Mouse (Mus musculus): Measurements from ENCODE around the gene Pp2d1. TPM values are rescaled to one million over a fixed set of nuclear protein-coding genes. Genes with fewer than 3 reads are reported as not detected.
"Not testable (repeated sequence)": the region's sequence is repeated elsewhere in the genome, so short reads cannot be mapped to it uniquely, and the experiment has no call there.

Gene Pp2d1
- 0.16 and 0.23 TPM in 2 replicates for polyA plus RNA-seq (2014; fragmentation: Nextera tagmentation; extraction: Ambion mirVana)

DNA sequence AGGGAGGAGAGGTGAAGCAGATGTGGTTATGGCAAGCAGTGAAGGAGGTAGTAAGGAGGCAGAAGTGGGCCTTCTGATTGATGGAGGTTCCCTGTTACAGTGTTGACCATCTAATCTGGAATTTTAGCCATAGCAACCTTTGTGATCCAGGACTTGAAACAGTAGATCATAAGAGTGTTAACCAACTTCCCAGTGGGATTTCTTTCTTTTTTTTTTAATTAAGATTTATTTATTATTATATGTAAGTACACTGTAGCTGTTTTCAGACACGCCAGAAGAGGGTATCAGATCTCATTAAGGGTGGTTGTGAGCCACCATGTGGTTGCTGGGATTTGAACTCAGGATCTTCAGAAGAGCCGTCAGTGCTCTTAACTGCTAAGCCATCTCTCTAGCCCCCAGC lies at the start of gene Pp2d1:
Gene Pp2d1, minus strand, starts transcription at position 101 of the 400 bp plus-strand sequence.
- ATAC-seq (ENCODE audit: insufficient number of reproducible peaks, low FRiP score, low TSS enrichment, low read depth); H3K9me3 ChIP-seq (ENCODE audit: control insufficient read depth, low read length); H3K9ac ChIP-seq (ENCODE audit: low read length); H3K27me3 ChIP-seq (ENCODE audit: control insufficient read depth, insufficient read depth, low read length); H3K27ac ChIP-seq (replicated peaks; ENCODE audit: low read depth, low read length); H3K4me2 ChIP-seq (ENCODE audit: low read depth, severe bottlenecking); H3K4me1 ChIP-seq (ENCODE audit: control insufficient read depth, insufficient read depth, low read length); DNase-seq (ENCODE audit: low spot score); H3K4me3 ChIP-seq (ENCODE audit: low read depth, low read length); H3K36me3 ChIP-seq (ENCODE audit: control insufficient read depth, insufficient read depth, low read length): not testable (repeated sequence)
- WGBS: 89% methylated on average over 2 of the region's 2 CpGs

GRCm38 (mm10) chr17:53588097-53588855 lies 49.0 kb upstream of the Pp2d1 start:
- no peaks in the 10 kb centered on the region for H3K4me1 ChIP-seq (ENCODE audit: control insufficient read depth, insufficient read depth, low read length)
- ATAC-seq (ENCODE audit: insufficient number of reproducible peaks, low FRiP score, low TSS enrichment, low read depth): no peak
- no peak overlapping the region for H3K27ac ChIP-seq (replicated peaks; ENCODE audit: low read depth, low read length)
- H3K4me3 ChIP-seq (ENCODE audit: low read depth, low read length): no peak overlapping the region
- H3K9me3 ChIP-seq (ENCODE audit: control insufficient read depth, low read length): no peaks in the 10 kb centered on the region
- WGBS: 78% methylated on average over 9 of the region's 9 CpGs
- H3K36me3 ChIP-seq (ENCODE audit: control insufficient read depth, insufficient read depth, low read length): no peaks in the 10 kb centered on the region
- DNase-seq (ENCODE audit: low spot score): no peak
- H3K9ac ChIP-seq (ENCODE audit: low read length): no peak overlapping the region
- no peak overlapping the region for H3K4me2 ChIP-seq (ENCODE audit: low read depth, severe bottlenecking)
- no peaks in the 10 kb centered on the region for H3K27me3 ChIP-seq (ENCODE audit: control insufficient read depth, insufficient read depth, low read length)

DNA sequence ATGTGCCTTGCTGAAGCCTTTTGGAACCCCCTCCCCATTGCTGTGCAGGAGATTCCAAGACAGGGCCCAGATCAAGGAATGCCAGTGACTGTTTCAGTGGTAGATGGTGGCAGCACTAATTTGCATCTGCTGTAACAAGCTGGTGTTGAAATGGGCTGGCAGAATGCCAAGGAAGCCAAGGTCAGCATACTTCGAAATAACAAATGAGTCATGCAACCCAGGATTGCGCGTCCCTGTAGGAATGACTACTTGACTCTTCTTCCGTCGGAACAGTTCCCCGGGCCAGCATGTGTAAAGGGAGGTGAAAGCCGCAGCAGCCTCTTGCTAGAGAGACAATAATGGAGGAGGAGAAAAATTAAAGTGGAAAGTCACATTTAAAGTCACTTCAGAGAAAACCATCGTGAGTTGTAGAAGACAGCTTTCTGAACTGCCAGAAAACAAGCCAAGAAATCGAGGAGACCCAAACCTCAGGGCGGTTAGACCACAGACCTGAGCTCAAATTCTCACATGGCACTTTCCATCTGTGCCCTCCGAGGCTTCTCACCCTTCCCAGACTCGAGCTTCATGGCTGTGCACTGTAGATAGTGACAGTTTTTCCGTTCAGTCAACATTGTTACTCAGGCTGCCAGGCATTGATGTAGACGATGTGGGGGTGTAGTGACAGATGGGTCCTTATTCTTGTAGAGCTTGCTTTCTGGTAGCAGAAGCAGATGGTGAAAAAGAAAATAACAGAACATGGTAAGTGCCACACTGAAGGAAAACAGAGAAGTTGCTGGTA lies 48.0 kb upstream of the Pp2d1 start:
- H3K4me3 ChIP-seq (ENCODE audit: low read depth, low read length): no peak overlapping the region

DNA sequence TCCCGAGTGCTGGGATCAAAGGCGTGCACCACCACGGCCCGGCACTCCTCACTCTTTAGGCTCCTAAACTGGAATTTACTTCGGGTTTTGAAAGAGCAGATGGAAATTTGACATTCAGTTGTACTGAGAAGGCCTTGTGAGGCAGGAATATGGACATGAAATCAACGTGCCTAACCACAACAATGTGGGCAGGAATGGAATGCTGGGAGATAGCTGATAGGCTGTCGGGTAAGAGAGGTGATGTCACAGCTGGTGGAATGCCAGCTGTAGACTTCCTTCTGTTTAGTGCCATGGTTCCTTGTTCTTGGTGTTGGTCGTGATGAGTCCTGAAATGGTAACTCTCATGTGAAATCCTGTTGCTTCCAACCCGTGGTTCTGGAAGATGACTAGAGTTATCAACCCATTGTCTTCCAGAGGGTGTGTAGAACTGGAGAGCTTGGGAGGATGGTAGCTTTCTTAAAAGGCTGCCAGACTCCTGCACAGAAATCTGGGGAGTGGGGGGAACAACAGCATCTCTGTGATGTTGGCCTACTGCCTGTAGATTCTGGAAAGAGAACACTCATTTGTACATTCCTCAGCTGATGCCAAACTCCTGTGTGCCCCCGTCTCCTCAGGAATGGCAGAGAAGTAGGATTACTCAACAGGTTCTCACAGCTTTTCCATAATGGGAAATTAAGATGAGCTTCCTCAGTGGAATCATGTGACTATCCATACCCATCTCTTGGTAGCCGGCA lies 44.8 kb upstream of the Pp2d1 start:
- H3K27me3 ChIP-seq (ENCODE audit: control insufficient read depth, insufficient read depth, low read length): no peaks in the 10 kb centered on the region
- 91% methylated on average over 11 of the region's 11 CpGs for WGBS
- H3K9me3 ChIP-seq (ENCODE audit: control insufficient read depth, low read length): no peaks in the 10 kb centered on the region
- H3K4me1 ChIP-seq (ENCODE audit: control insufficient read depth, insufficient read depth, low read length): no peaks in the 10 kb centered on the region
- H3K9ac ChIP-seq (ENCODE audit: low read length): no peak overlapping the region
- H3K27ac ChIP-seq (replicated peaks; ENCODE audit: low read depth, low read length): no peak overlapping the region
- no peak for DNase-seq (ENCODE audit: low spot score)
- H3K36me3 ChIP-seq (ENCODE audit: control insufficient read depth, insufficient read depth, low read length): no peaks in the 10 kb centered on the region
- H3K4me2 ChIP-seq (ENCODE audit: low read depth, severe bottlenecking): no peak overlapping the region
- H3K4me3 ChIP-seq (ENCODE audit: low read depth, low read length): no peak overlapping the region
- ATAC-seq (ENCODE audit: insufficient number of reproducible peaks, low FRiP score, low TSS enrichment, low read depth): no peak

More for the DNA sequence above, 48.0 kb upstream of the Pp2d1 start:
- H3K27ac ChIP-seq (replicated peaks; ENCODE audit: low read depth, low read length): no peak overlapping the region
- H3K4me1 ChIP-seq (ENCODE audit: control insufficient read depth, insufficient read depth, low read length): no peaks in the 10 kb centered on the region
- no peaks in the 10 kb centered on the region for H3K27me3 ChIP-seq (ENCODE audit: control insufficient read depth, insufficient read depth, low read length)
- H3K36me3 ChIP-seq (ENCODE audit: control insufficient read depth, insufficient read depth, low read length): no peaks in the 10 kb centered on the region
- no peak for DNase-seq (ENCODE audit: low spot score)
- H3K4me2 ChIP-seq (ENCODE audit: low read depth, severe bottlenecking): no peak overlapping the region
- 84% methylated on average over 14 of the region's 14 CpGs for WGBS
- H3K9ac ChIP-seq (ENCODE audit: low read length): no peak overlapping the region
- no peaks in the 10 kb centered on the region for H3K9me3 ChIP-seq (ENCODE audit: control insufficient read depth, low read length)
- no peak for ATAC-seq (ENCODE audit: insufficient number of reproducible peaks, low FRiP score, low TSS enrichment, low read depth)

GRCm38 (mm10) chr17:53582805-53583204 lies 43.6 kb upstream of the Pp2d1 start:
- WGBS: 89% methylated on average over 7 of the region's 7 CpGs
- no peak overlapping the region for H3K27ac ChIP-seq (replicated peaks; ENCODE audit: low read depth, low read length)
- no peaks in the 10 kb centered on the region for H3K9me3 ChIP-seq (ENCODE audit: control insufficient read depth, low read length)
- no peak overlapping the region for H3K4me3 ChIP-seq (ENCODE audit: low read depth, low read length)
- no peaks in the 10 kb centered on the region for H3K27me3 ChIP-seq (ENCODE audit: control insufficient read depth, insufficient read depth, low read length)
- ATAC-seq (ENCODE audit: insufficient number of reproducible peaks, low FRiP score, low TSS enrichment, low read depth) (no peak), DNase-seq (ENCODE audit: low spot score) (no peak)
- H3K36me3 ChIP-seq (ENCODE audit: control insufficient read depth, insufficient read depth, low read length): no peaks in the 10 kb centered on the region
- H3K4me2 ChIP-seq (ENCODE audit: low read depth, severe bottlenecking): no peak overlapping the region
- no peaks in the 10 kb centered on the region for H3K4me1 ChIP-seq (ENCODE audit: control insufficient read depth, insufficient read depth, low read length)
- no peak overlapping the region for H3K9ac ChIP-seq (ENCODE audit: low read length)

DNA sequence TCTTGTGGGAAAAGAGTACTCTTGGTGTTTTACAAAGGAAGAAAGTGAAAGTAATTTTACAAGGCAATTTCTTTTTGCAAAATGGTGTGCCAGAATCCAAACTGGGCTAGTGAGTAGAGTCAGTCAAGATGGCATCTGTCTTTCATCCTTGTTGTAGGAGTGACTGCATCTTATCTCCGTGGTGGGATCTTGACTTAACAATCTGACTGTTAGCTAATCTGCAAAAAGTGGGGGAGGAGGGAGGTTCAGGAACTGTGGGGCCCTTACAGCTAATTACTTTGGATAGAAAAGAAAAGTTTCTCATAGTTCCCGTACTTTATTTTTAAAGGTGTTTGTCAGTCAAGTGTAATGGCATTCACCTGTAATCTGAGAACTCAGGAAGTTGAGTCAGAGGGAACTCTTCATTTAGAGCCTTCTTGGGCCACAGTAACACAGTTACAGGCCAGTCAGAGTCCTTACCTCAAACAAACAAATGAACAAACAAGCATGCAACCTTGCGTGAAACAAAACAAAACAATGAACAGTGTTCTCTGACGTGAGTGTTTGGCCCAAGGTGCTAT lies 42.9 kb upstream of the Pp2d1 start:
- Histone ChIP-seq H3K4me2 (ENCODE audit: low read depth, severe bottlenecking) (no peak overlapping the region), H3K27ac (replicated peaks; ENCODE audit: low read depth, low read length) (no peak overlapping the region), H3K36me3 (ENCODE audit: control insufficient read depth, insufficient read depth, low read length) (no peaks in the 10 kb centered on the region), H3K4me1 (ENCODE audit: control insufficient read depth, insufficient read depth, low read length) (no peaks in the 10 kb centered on the region), H3K9ac (ENCODE audit: low read length) (no peak overlapping the region), H3K4me3 (ENCODE audit: low read depth, low read length) (no peak overlapping the region), H3K9me3 (ENCODE audit: control insufficient read depth, low read length) (no peaks in the 10 kb centered on the region), H3K27me3 (ENCODE audit: control insufficient read depth, insufficient read depth, low read length) (no peaks in the 10 kb centered on the region)
- ATAC-seq (ENCODE audit: insufficient number of reproducible peaks, low FRiP score, low TSS enrichment, low read depth) (no peak), DNase-seq (ENCODE audit: low spot score) (no peak)
- WGBS: 62% methylated on average over 4 of the region's 4 CpGs

- ATAC-seq (ENCODE audit: insufficient number of reproducible peaks, low FRiP score, low TSS enrichment, low read depth): no peak
- 62% methylated on average over 3 of the region's 3 CpGs for WGBS
- H3K4me1 ChIP-seq (ENCODE audit: control insufficient read depth, insufficient read depth, low read length): no peaks in the 10 kb centered on the region
Observed at GRCm38 (mm10) chr17:53580237-53580636, 41.0 kb upstream of the Pp2d1 start.

DNA sequence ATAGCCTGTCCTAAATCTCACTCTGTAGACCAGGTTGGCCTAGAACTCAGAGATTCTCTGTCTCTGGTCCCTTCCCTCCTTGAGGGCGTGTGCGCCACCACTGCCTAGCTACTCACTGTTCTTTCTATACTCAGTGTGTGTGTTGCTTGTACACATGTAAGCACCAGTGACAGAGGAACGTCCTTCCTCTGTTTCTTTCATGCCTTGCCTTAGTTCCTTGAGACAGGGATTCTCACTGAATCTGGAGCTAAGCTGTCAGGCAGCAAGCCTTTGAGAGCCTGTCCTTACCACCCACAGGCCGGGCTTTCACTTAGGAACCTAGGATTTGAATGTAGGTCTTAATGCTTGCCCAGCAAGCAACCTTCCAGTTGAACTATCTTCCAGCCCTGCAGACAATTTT lies 40.4 kb upstream of the Pp2d1 start:
- Histone ChIP-seq H3K9me3 (ENCODE audit: control insufficient read depth, low read length) (no peaks in the 10 kb centered on the region), H3K27me3 (ENCODE audit: control insufficient read depth, insufficient read depth, low read length) (no peaks in the 10 kb centered on the region), H3K36me3 (ENCODE audit: control insufficient read depth, insufficient read depth, low read length) (no peaks in the 10 kb centered on the region), H3K27ac (replicated peaks; ENCODE audit: low read depth, low read length) (no peak overlapping the region), H3K9ac (ENCODE audit: low read length) (no peak overlapping the region), H3K4me2 (ENCODE audit: low read depth, severe bottlenecking) (no peak overlapping the region), H3K4me3 (ENCODE audit: low read depth, low read length) (no peak overlapping the region), H3K4me1 (ENCODE audit: control insufficient read depth, insufficient read depth, low read length) (no peaks in the 10 kb centered on the region)
- 73% methylated on average over 4 of the region's 4 CpGs for WGBS
- DNase-seq (ENCODE audit: low spot score): no peak
- no peak for ATAC-seq (ENCODE audit: insufficient number of reproducible peaks, low FRiP score, low TSS enrichment, low read depth)

More at GRCm38 (mm10) chr17:53580237-53580636, 41.0 kb upstream of the Pp2d1 start:
- Histone ChIP-seq H3K4me3 (ENCODE audit: low read depth, low read length) (no peak overlapping the region), H3K27me3 (ENCODE audit: control insufficient read depth, insufficient read depth, low read length) (no peaks in the 10 kb centered on the region), H3K4me2 (ENCODE audit: low read depth, severe bottlenecking) (no peak overlapping the region), H3K36me3 (ENCODE audit: control insufficient read depth, insufficient read depth, low read length) (no peaks in the 10 kb centered on the region), H3K9me3 (ENCODE audit: control insufficient read depth, low read length) (no peaks in the 10 kb centered on the region), H3K9ac (ENCODE audit: low read length) (no peak overlapping the region), H3K27ac (replicated peaks; ENCODE audit: low read depth, low read length) (no peak overlapping the region)
- DNase-seq (ENCODE audit: low spot score): no peak
